Mouse (Mus musculus): ENCODE measurements around the gene Arid2. TPM values are rescaled to one million over a fixed set of nuclear protein-coding genes. Genes with fewer than 3 reads are reported as not detected.
"Not testable (repeated sequence)": the region's sequence is repeated elsewhere in the genome, so short reads cannot be mapped to it uniquely, and the experiment has no call there.

Arid2 gene
- polyA plus RNA-seq, 1 experiment from 2014 or later: 28.7 TPM

GRCm38 (mm10) chr15:96328722-96329121 is 41.4 kb downstream of the Arid2 start:
- H3K4me3 ChIP-seq (replicated peaks; ENCODE audit: low read length); H3K27ac ChIP-seq (ENCODE audit: low read length); H3K27me3 ChIP-seq (replicated peaks; ENCODE audit: control insufficient read depth, insufficient read depth, low read length); H3K9me3 ChIP-seq (ENCODE audit: control insufficient read depth, low read length); ATAC-seq; H3K4me1 ChIP-seq (replicated peaks; ENCODE audit: control insufficient read depth, insufficient read depth, low read length); H3K9ac ChIP-seq (replicated peaks; ENCODE audit: low read depth, low read length); H3K4me2 ChIP-seq (ENCODE audit: low read length); H3K36me3 ChIP-seq (ENCODE audit: control insufficient read depth, insufficient read depth): not testable (repeated sequence)
- 94% methylated on average over 3 of the region's 4 CpGs for WGBS

GRCm38 (mm10) chr15:96330536-96330935 is 43.2 kb downstream of the Arid2 start:
- Histone ChIP-seq H3K27ac (ENCODE audit: low read length) (no peak overlapping the region), H3K4me3 (replicated peaks; ENCODE audit: low read length) (no peak overlapping the region)
- 86% methylated on average over 3 of the region's 3 CpGs for WGBS

GRCm38 (mm10) chr15:96332468-96333213 is 45.3 kb downstream of the Arid2 start:
- no peak for ATAC-seq

More at GRCm38 (mm10) chr15:96330536-96330935, 43.2 kb downstream of the Arid2 start:
- no peak overlapping the region for H3K9ac ChIP-seq (replicated peaks; ENCODE audit: low read depth, low read length)
- peaks cover under 1% of the 10 kb centered on the region; the same call in 1 of the 2 replicates for H3K36me3 ChIP-seq (ENCODE audit: control insufficient read depth, insufficient read depth)
- H3K4me2 ChIP-seq (ENCODE audit: low read length): no peak overlapping the region
- H3K27me3 ChIP-seq (replicated peaks; ENCODE audit: control insufficient read depth, insufficient read depth, low read length): no peaks in the 10 kb centered on the region
- no peak for ATAC-seq
- peaks cover 8% of the 10 kb centered on the region; the same call in 1 of the 2 replicates for H3K4me1 ChIP-seq (replicated peaks; ENCODE audit: control insufficient read depth, insufficient read depth, low read length)
- no peaks in the 10 kb centered on the region for H3K9me3 ChIP-seq (ENCODE audit: control insufficient read depth, low read length)

GRCm38 (mm10) chr15:96333350-96333749 is 46.0 kb downstream of the Arid2 start:
- Histone ChIP-seq H3K27ac (ENCODE audit: low read length) (no peak overlapping the region), H3K9me3 (ENCODE audit: control insufficient read depth, low read length) (no peaks in the 10 kb centered on the region), H3K9ac (replicated peaks; ENCODE audit: low read depth, low read length) (no peak overlapping the region), H3K4me3 (replicated peaks; ENCODE audit: low read length) (no peak overlapping the region), H3K4me1 (replicated peaks; ENCODE audit: control insufficient read depth, insufficient read depth, low read length) (peaks cover 8% of the 10 kb centered on the region; the same call in 1 of the 2 replicates), H3K27me3 (replicated peaks; ENCODE audit: control insufficient read depth, insufficient read depth, low read length) (no peaks in the 10 kb centered on the region), H3K4me2 (ENCODE audit: low read length) (no peak overlapping the region), H3K36me3 (ENCODE audit: control insufficient read depth, insufficient read depth) (no peaks in the 10 kb centered on the region)
- ATAC-seq: no peak
- WGBS: 61% methylated on average over 5 of the region's 5 CpGs

More at GRCm38 (mm10) chr15:96332468-96333213, 45.3 kb downstream of the Arid2 start:
- H3K27ac ChIP-seq (ENCODE audit: low read length): no peak overlapping the region
- WGBS: 86% methylated on average over 9 of the region's 9 CpGs
- H3K4me3 ChIP-seq (replicated peaks; ENCODE audit: low read length): no peak overlapping the region
- no peaks in the 10 kb centered on the region for H3K36me3 ChIP-seq (ENCODE audit: control insufficient read depth, insufficient read depth)
- no peaks in the 10 kb centered on the region for H3K27me3 ChIP-seq (replicated peaks; ENCODE audit: control insufficient read depth, insufficient read depth, low read length)
- H3K9me3 ChIP-seq (ENCODE audit: control insufficient read depth, low read length): no peaks in the 10 kb centered on the region
- H3K4me1 ChIP-seq (replicated peaks; ENCODE audit: control insufficient read depth, insufficient read depth, low read length): peaks cover 8% of the 10 kb centered on the region; the same call in 1 of the 2 replicates
- H3K9ac ChIP-seq (replicated peaks; ENCODE audit: low read depth, low read length): no peak overlapping the region
- no peak overlapping the region for H3K4me2 ChIP-seq (ENCODE audit: low read length)

GRCm38 (mm10) chr15:96340924-96341323 is 53.6 kb downstream of the Arid2 start:
- Histone ChIP-seq H3K27ac (ENCODE audit: low read length) (no peak overlapping the region), H3K4me1 (replicated peaks; ENCODE audit: control insufficient read depth, insufficient read depth, low read length) (no peaks in the 10 kb centered on the region), H3K4me3 (replicated peaks; ENCODE audit: low read length) (no peak overlapping the region), H3K36me3 (ENCODE audit: control insufficient read depth, insufficient read depth) (no peaks in the 10 kb centered on the region), H3K4me2 (ENCODE audit: low read length) (no peak overlapping the region), H3K27me3 (replicated peaks; ENCODE audit: control insufficient read depth, insufficient read depth, low read length) (no peaks in the 10 kb centered on the region), H3K9ac (replicated peaks; ENCODE audit: low read depth, low read length) (no peak overlapping the region), H3K9me3 (ENCODE audit: control insufficient read depth, low read length) (no peaks in the 10 kb centered on the region)
- no peak for ATAC-seq
- 94% methylated on average over 2 of the region's 2 CpGs for WGBS

GRCm38 (mm10) chr15:96342097-96342496 is 54.8 kb downstream of the Arid2 start:
- H3K4me3 ChIP-seq (replicated peaks; ENCODE audit: low read length): no peak overlapping the region
- H3K36me3 ChIP-seq (ENCODE audit: control insufficient read depth, insufficient read depth): no peaks in the 10 kb centered on the region
- no peak overlapping the region for H3K4me2 ChIP-seq (ENCODE audit: low read length)
- H3K9me3 ChIP-seq (ENCODE audit: control insufficient read depth, low read length): no peaks in the 10 kb centered on the region
- no peak overlapping the region for H3K27ac ChIP-seq (ENCODE audit: low read length)
- 0 out of 2 replicates have a peak, but pooled peaks cover 2% of the 10 kb centered on the region for H3K4me1 ChIP-seq (replicated peaks; ENCODE audit: control insufficient read depth, insufficient read depth, low read length)
- WGBS: 93% methylated on average over 8 of the region's 8 CpGs
- H3K9ac ChIP-seq (replicated peaks; ENCODE audit: low read depth, low read length): no peak overlapping the region
- ATAC-seq: no peak
- no peaks in the 10 kb centered on the region for H3K27me3 ChIP-seq (replicated peaks; ENCODE audit: control insufficient read depth, insufficient read depth, low read length)

GRCm38 (mm10) chr15:96342871-96343270 is 55.6 kb downstream of the Arid2 start:
- 0 out of 2 replicates have a peak, but pooled peaks cover 2% of the 10 kb centered on the region for H3K4me1 ChIP-seq (replicated peaks; ENCODE audit: control insufficient read depth, insufficient read depth, low read length)
- H3K4me3 ChIP-seq (replicated peaks; ENCODE audit: low read length): no peak overlapping the region
- 97% methylated on average over 3 of the region's 3 CpGs for WGBS
- no peak overlapping the region for H3K9ac ChIP-seq (replicated peaks; ENCODE audit: low read depth, low read length)
- H3K9me3 ChIP-seq (ENCODE audit: control insufficient read depth, low read length): no peaks in the 10 kb centered on the region
- no peaks in the 10 kb centered on the region for H3K36me3 ChIP-seq (ENCODE audit: control insufficient read depth, insufficient read depth)
- no peak overlapping the region for H3K4me2 ChIP-seq (ENCODE audit: low read length)
- no peaks in the 10 kb centered on the region for H3K27me3 ChIP-seq (replicated peaks; ENCODE audit: control insufficient read depth, insufficient read depth, low read length)
- no peak overlapping the region for H3K27ac ChIP-seq (ENCODE audit: low read length)
- ATAC-seq: no peak

GRCm38 (mm10) chr15:96344591-96345285 is 57.4 kb downstream of the Arid2 start:
- 0 out of 2 replicates have a peak, but pooled peaks cover 2% of the 10 kb centered on the region for H3K4me1 ChIP-seq (replicated peaks; ENCODE audit: control insufficient read depth, insufficient read depth, low read length)
- H3K4me3 ChIP-seq (replicated peaks; ENCODE audit: low read length): no peak overlapping the region
- ATAC-seq: no peak
- no peaks in the 10 kb centered on the region for H3K27me3 ChIP-seq (replicated peaks; ENCODE audit: control insufficient read depth, insufficient read depth, low read length)
- no peak overlapping the region for H3K9ac ChIP-seq (replicated peaks; ENCODE audit: low read depth, low read length)
- no peaks in the 10 kb centered on the region for H3K36me3 ChIP-seq (ENCODE audit: control insufficient read depth, insufficient read depth)
- H3K9me3 ChIP-seq (ENCODE audit: control insufficient read depth, low read length): no peaks in the 10 kb centered on the region
- whole genome bisulfite sequencing: 65% methylated on average over 6 of the region's 7 CpGs
- no peak overlapping the region for H3K27ac ChIP-seq (ENCODE audit: low read length)
- no peak overlapping the region for H3K4me2 ChIP-seq (ENCODE audit: low read length)

- Histone ChIP-seq H3K4me1 (replicated peaks; ENCODE audit: control insufficient read depth, insufficient read depth, low read length) (0 out of 2 replicates have a peak, but pooled peaks cover 2% of the 10 kb centered on the region), H3K4me2 (ENCODE audit: low read length) (no peak overlapping the region), H3K9me3 (ENCODE audit: control insufficient read depth, low read length) (no peaks in the 10 kb centered on the region), H3K36me3 (ENCODE audit: control insufficient read depth, insufficient read depth) (no peaks in the 10 kb centered on the region), H3K27me3 (replicated peaks; ENCODE audit: control insufficient read depth, insufficient read depth, low read length) (no peaks in the 10 kb centered on the region), H3K4me3 (replicated peaks; ENCODE audit: low read length) (no peak overlapping the region), H3K9ac (replicated peaks; ENCODE audit: low read depth, low read length) (no peak overlapping the region), H3K27ac (ENCODE audit: low read length) (no peak overlapping the region)
- ATAC-seq: no peak
- WGBS: 90% methylated on average over 6 of the region's 6 CpGs
Observed at GRCm38 (mm10) chr15:96345312-96345849, 58.1 kb downstream of the Arid2 start.
